Mouse (Mus musculus): ENCODE data around the gene Exoc7.

The Exoc7 gene

DNA sequence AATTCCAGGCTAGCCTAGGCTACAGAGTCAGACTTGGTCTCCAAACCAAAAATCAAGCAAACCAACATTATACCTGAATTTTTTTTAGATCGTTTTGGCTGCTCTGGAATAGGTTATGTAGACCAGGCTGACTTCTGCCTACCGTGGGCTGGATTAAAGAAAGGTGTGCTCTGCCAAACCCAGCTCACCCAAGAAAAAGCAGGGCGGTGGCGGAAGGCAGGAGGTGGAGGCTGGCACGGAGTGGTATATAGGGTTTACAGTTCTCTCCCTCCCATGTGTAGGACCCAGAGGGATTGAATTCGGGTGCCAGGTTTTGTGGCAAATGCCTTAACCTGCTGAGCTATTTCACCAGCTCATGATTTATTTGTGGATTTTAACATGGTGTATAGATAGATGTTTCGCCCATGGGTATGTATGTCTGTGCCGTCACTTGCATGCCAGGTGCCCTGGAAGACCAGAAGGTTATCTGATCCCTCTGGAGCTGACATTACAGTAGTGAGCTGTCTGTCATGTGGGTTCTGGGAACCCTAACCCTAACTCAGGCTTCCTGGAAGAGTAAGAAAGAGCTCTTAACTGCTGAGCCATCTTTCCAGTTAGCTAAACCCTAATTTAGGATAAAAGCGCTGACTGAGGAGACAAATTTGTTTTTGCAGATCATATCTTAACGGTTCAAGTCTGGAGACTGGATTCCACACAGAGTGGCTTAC, at the start of gene Exoc7:
Gene Exoc7, minus strand, starts transcription at position 215 of the 707 bp plus-strand sequence.
- no peak for DNase-seq (ENCODE audit: low spot score)

DNA sequence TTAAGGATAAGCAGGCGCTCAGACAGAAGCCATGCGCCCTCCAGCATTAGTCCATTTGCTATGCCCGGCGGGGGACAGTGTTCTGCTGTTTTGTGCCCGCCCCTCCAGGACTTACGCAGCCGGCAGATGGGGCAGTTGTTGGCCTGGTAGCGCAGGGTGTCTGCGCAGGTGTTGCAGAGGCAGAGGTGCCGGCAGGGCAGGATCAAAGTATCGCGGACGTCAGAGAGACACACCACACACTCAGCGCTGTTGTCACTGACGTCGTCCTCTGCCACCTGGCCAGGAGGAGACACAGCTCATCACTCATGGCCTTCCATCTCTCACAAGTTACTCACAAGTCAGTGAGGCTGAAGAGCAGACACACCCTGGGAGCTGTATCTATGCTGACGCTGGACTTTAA, 47.5 kb upstream of the Exoc7 start:
- DNase-seq (ENCODE audit: low spot score): no peak

DNA sequence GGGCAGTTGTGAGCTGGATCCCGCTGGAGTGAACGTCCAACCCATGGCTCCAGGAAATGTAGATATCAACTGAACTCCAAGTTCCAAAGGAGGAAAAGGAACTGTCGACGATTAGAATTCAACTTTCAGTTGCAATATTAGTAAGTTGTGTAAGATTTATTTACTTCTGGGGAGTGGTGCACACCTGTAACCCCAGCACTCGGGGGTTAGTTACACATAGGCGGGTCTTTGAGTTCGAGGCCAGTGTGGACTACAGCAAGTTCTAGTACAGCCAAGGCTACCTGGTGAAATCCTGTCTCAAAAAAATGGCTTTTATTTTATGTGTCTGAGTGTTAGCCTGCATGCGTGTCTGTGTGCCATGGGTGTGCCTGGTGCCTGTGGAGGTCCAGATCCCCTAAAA, 46.5 kb upstream of the Exoc7 start:
- no peak for DNase-seq (ENCODE audit: low spot score)

DNA sequence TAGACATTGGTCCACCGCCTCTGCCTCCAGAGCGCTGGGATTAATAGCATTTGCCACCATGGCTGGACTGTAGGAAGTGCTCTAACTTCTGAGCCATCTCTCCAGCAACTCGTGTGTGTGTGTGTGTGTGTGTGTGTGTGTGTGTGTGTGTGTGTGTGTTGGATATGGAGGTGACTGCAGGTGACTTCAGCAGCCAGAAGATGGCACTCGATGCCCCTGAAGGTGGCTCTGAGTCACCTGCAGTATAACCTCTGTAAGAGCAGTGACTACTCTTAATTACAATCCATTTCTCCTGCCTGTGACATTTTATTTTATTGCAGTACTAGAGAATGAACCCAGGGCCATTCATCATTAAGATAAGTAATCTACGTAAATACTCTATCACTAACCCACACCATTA, 44.3 kb upstream of the Exoc7 start:
- no peak for DNase-seq (ENCODE audit: low spot score)

DNA sequence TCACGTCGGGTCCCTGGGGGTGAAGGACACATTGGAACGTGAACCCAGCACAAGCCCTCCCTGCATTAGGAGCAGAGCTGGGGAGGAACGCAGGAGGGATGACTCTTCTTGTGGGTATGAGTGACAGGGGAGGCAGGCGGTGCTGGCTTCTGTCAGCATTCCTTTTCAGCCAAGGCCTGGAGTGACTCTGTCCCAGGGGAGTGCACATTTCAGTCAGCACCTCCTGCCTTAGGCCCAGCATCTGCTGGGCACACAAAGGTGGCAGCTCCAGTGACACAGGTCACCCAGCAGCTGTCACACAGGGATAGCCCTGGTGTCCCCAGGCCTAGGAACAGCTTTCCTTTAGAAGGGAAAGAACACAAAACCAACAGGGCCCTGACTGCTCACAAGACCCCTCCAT, 40.9 kb upstream of the Exoc7 start:
- DNase-seq (ENCODE audit: low spot score): no peak

DNA sequence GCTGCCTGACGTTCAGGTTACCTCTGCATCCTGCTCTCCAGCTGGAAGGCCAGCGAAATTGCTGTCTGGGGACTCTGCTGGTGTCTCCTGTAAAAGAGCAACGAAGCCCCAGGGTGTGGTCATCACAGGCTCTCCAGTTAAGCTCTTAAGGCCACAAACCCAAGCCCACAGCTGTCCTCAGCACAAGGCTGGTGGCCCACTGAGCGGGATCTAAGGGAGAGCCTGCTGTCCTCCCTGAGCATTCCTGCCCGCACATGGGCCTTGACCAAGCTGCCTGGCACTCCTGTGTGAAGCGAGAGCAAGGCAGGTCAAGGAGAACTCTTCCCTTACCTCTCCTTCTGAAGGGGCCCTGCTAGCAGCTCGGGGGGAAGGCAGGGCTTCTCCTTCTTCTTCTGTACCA, 40.0 kb upstream of the Exoc7 start:
- no peak for DNase-seq (ENCODE audit: low spot score)

DNA sequence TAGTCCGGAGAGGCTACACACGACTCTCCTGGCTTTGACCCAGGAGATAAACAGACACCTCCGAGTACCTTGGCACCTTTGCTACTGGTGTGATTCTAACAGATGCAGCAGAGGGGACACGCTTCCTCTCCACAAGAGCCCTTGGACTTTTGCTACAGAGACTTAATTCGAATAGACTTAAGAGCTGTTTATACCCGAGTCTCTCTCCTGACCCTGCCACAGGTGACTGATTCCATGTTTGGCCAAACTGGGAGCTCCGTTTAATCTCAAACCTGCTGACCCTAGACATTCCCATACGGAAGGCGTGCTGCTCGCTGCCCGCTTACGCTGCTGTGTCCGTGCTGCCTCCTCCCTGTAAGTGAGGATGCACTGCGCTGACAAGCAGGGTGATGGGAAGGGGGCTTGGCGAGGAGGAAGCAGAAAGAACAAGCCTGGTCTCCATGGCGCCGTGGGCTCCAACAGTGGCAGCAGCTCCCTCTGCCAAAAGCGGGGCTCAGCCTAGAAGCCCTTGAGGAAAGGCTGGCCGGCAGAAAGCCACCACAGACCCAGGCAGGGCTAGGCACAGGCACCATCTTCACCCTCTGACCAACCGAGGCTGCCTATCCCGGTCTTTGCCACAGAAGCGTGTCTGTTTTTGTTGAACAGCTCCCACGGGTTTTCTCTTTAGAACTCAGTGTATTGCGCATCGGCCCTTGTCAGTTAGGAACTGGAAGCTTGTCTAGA, 35.2 kb upstream of the Exoc7 start:
- DNase-seq (ENCODE audit: low spot score): no peak

DNA sequence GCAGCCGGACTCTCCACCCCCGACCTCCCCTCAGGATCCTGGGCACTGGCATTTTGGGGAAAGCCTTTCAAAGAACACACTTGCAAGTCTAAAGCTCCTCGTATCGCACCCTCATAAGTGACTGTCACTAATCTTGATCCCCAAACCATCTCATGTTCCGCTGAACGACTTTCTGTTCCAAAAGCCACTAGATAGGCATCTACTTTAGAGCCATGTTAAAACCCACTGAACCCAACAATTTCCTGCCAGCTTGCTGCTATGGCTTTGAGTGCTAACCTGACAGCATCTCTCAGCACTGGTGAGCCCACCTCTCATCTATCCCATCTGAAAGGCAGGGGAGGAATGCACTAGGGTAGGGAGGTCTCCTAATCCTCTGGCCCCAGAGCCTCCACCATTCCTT, 30.5 kb upstream of the Exoc7 start:
- no peak for DNase-seq (ENCODE audit: low spot score)

DNA sequence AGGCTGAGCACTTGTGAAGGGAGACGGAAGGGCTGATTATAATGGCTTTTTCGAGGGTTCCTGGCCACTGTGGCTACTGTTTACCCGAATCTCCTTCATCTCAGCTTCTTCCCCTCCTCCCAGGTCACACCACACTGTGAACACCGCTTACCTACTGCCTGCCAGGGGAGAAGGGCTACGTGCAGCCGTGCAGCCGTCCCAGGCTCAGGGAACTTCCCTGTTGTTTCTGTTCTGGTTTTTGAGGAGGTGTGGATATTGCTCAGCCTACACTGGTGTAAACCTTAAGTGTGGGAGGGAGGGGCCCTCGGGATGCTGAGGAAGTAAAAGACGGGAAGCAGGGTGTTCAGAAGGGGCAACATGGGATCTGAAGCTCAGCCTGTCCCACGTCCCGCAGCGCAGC, 30.0 kb upstream of the Exoc7 start:
- no peak for DNase-seq (ENCODE audit: low spot score)

DNA sequence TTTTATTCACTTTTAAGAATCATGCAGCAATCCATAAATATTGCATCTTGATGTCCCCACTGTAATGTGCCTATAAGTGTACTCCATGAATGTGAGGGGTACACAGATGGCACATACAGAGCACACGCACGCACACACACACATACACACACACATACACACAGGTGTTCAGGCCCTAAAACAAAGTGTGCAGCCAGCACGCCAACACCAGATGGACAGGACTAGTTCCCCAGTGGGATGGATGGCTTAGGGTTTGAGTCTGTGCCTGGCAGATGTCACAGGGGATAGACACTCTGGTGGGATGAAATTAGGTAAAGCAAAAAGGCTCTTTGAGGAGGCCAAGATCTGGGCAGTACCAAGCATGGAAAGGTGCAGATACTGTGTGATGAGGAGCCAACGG, 29.4 kb upstream of the Exoc7 start:
- DNase-seq (ENCODE audit: low spot score): no peak

DNA sequence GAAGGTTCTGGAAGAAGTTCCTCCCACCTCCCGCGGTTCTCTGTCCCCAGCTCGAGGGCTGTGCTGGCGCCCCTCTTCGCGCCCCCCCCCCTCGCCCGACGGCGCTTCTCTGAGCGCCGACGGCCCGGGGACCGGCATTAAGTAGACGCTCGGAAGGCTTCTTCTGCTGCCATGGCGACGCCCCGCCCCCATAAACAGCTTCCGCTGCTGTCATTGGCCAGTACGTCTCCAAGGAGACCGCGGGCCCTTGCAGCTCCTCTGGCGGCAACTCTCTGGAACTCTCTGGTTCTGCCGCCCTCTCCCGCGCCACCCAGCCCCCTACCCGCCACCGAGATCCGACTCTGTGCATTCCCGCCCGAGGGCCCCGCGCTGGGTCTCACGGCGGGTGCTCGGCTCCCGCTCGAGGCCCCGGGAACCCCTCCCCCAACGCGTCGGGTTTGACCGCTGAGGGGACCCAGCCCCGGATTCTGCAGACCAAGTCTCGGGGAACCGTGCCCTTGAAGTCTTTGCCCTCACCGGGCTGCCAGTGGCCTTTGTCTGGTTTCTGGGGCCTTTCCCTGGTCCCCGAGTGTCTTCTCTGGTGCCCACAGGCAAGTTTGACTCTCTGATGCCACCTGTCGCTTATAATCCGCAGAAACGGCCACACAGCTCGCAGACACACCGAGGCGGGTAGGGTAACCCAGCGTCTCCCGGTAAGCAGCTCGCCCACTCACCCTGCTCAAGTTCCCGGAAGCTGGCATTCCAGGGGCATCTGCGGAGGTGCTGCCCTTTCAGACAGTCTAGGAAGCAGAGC, 28.4 kb upstream of the Exoc7 start, which contains the start of gene Foxj1:
Gene Foxj1, minus strand, starts transcription at position 156 of the 793 bp plus-strand sequence.
- DNase-seq (ENCODE audit: low spot score): peak; percentile 76

DNA sequence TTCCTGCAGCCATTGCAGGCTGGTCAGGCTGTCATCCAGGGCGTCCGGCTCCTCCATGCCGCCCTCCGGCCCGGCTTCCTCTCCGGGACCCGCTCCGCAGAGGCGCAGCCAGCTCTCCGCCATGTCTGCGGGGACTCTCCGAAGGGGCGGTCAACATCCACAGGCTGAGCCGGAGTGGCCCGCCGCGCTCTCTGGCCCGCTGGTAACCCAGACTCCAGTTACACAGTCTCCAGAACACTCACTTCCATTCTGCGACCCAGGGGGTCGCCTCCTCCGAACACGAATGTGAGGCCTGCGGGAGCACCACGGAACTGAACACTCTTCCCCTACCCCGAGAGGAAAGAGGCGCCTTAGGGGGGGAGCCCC, 27.4 kb upstream of the Exoc7 start:
- no peak for DNase-seq (ENCODE audit: low spot score)

DNA sequence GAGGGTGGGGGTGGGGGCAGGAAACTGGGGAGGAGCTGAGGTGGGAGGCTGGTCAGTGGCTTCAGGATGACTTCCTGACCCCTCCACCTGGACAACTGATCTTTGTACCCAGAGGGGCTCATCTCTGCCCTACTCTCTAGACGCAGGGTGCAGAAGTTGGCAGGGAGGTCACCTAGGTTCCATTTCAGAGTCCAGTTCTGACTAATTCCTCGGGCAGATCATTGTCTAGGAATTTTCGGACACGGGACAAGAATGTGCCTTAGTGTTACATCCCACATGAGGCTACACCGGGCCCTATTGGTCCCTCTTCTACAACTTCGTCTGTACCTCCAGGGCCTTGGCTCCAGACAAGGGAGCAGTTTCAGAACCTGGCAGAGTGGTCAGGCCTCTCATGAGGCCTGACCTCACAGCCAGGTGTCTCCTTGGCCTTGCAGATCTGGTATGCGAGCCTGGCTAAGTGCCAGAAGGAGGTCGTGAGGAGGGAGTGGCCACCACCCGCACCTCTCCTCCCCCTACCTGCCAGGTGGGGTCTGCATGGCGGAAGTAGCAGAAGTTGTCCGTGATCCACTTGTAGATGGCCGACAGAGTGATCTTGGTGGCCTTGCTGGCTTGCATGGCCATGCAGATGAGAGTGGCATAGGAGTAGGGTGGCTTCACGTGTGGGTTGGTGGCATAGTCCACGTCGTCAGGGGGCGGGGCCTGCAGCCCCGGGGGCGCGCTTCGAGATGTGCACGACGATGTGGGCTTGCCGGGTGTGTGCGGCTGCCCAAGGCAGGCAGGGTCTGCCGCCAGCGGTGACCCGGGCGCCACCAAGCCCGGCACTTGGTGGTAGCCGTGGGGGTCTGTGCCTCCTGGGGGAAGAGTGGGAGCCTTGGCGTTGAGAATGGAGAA, 26.7 kb upstream of the Exoc7 start:
- DNase-seq (ENCODE audit: low spot score): no peak

DNA sequence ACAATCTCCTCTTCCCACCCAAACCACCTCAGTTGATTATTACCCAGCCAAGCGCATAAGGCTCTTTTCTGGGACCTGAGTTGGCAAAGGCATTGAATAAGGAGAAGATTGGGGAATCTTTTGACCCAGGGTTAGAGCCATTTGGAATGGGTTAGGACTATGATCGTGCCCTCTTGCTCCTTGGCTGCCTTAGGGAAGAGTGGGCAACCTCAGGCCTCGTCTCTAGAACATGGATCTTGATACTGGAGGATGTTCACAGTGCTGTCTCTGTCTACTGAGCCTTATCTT, 25.9 kb upstream of the Exoc7 start:
- DNase-seq (ENCODE audit: low spot score): no peak

DNA sequence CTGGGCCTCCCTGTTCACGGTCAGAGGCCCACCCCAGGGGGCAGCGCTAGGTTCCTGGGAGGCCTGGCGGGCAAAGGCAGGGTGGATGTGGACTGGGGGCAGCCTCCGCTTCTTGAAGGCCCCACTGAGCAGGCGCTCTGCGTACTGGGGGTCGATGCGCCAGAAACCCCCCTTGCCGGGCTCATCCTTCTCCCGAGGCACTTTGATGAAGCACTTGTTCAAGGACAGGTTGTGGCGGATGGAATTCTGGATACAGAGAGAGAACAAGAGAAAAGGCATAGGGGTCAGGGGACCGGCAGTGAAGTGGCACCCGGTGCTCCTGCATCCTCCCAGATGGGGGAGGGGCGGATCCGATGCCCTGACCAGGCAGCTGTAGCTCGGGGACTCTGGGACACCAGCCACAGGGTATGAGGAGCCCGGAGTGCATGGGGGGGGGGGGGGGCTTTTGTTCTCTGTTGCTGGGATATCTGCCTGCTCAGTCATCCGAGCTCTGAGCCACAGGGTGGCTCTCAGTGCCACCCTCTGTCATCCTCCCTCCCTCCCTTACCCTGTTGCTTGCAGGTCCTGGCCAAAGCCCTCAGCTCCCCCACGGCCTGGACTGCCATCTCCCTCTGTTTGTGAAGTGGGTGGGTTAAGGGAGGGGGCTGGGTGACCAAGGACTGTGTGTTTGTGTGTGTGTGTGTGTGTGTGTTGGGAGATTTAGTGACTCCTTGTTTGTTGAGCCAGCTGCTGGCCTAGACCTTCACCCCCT, 25.4 kb upstream of the Exoc7 start:
- DNase-seq (ENCODE audit: low spot score): no peak

DNA sequence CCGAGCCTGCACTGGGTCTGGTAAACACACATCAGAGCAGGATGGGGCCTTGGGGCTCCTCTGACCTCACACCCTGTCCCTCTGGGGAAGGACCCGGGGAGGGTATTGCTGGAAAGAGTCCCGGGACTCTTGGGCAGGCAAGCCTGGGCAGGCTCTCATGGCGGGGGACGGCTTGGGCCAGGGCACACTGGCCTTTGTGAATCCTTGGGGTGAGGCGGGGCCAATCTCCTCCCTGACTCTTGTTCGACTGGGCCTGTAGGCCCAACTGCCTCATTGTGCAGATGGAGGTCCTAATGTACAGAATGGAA, 23.1 kb upstream of the Exoc7 start:
- DNase-seq (ENCODE audit: low spot score): no peak

DNA sequence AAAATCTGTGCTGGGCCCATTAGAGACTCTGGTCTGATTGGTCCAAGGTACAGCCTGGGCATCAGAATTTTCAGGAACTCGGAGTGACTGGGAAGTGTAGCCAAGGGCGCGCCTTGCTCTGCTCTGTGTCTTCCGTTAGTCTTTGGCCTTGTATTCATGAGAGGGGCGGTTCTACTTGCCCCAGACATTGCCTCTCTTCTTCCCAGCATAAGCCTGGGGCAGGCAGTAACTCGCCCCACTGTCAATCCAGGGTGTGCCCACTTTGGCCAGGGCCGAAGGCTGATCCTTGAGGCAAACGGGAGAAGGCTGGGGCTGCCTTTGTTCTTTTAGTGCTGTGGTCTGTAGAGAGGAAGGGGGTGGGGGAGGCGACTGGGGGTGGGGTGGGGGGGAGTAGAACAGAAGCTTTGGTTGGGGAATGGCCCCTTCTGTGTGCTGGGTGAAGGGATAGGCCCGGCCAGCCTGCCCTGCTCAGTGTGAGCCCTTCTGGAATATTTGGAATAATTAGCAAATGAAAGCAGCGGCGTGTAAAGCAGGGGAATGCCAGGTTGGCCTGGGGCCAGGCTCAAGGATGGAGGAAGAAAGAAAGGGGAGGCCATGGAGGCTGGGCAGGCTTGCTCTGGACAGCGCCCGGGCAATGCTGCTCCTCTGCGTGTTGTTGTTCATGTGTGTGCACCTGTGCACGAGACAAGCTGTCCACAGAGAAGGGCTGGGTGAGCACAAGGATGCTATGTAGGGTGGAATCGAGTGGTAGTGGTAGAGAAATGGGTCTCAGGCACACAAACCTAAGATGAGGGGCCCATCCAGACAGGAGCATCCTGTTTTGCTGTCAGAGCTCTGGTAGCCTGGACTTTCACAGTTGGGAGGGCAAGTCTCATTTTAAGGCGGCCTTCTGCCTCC, 22.5 kb upstream of the Exoc7 start:
- DNase-seq (ENCODE audit: low spot score): no peak

DNA sequence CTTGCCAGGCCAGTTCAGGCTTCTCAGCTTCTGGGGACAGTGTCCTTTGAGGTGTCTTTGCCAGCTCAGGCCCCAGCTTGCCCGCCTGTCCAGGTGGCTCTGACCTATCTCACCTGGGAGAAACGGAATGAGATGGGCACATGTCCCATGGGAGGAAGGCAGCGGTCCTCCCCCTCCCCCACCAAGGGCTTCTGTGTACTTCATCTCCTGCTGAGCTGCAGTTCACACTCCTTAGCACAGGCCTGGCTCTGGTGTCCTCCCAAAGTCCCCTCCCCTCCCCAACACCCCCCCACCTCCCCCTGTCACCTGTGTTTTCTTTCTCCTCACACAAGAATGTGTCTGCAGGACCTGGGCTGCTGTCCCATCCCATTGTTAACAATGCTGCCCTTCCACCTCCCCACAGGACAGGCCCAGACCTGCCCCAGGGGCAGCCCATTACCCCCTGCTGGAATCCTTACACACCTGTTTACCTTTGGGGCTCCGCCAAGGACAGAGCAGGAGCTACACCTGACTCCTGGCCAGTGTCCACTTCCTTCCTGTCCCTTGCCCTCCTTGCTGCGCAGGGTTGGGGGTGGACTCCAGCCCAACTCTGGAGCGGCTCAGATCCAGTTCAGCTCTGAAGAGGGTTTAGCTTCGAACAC, 20.1 kb upstream of the Exoc7 start:
- no peak for DNase-seq (ENCODE audit: low spot score)

DNA sequence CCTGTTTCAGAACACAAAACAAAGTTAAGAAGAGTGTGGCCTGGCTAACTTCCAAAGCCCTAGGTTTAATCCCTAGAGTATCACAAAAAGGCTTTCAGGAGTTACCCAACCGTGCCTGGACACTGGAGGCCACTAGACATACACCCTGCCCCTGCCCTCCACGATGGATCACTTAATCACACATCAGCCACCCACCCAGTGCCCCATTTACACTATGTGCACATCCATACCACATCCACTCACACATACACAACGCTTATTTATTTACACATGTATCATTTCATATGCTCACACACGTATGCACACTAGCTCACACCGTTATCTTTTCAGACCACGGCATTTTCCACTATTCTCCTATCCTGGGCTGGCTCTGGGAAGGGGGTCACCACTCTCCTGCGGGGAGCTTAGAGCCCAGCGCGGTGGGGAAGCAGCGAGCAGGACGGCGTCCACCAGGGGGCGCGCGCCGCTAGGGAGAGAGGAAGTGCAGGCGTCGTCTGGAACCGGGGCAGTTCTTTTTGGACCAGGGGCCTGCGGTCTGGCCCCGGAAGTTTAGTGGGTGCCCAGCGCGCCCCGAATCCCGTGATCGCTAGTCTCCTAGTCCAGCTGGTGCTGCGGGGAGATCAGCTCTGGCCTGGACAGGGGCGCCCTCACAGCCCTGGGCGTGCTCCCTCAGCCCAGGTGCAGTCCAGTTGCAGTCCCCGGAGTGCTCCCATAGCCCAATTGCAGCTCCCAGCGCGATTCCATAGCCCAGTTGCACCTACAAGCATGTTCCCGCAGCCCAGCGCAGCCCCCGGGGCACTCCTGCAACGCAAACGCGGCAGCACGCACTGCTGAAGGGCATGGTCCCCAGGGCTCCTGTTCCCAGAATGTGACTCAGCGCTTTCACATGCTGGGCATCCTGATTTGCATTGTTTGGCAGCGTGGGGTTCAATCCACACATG, 12.0 kb upstream of the Exoc7 start:
- peak; percentile 78 for DNase-seq (ENCODE audit: low spot score)
